Mouse (Mus musculus) CD4-positive helper T cell, adult 2 months (primary cell): Measurements from ENCODE around the gene Sox9.

Experiments
- DNase-seq: peaks from one replicate; pipeline ENCODE4 v3.0.0-alpha.2; 2012; ENCODE audit warnings: low read depth, missing footprints, low spot score

Sox9 gene

DNA sequence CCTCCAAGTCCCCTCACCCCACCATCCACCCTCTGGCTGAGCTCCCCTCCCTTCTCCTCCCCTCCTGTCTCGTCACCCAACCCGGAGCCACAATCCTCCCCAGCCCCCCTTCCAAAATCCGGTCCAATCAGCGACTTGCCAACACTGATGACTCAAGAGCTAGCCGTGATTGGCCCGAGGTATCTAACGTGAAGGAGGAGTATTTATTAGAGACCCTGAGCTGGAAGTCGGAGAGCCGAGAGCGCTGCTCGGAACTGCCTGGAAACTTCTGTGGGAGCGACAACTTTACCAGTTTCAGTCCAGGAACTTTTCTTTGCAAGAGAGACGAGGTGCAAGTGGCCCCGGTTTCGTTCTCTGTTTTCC lies at the start of gene Sox9:
TSS of gene Sox9 (plus strand) at position 231 of the 363 bp plus-strand sequence.
- DNase-seq = no peak

DNA sequence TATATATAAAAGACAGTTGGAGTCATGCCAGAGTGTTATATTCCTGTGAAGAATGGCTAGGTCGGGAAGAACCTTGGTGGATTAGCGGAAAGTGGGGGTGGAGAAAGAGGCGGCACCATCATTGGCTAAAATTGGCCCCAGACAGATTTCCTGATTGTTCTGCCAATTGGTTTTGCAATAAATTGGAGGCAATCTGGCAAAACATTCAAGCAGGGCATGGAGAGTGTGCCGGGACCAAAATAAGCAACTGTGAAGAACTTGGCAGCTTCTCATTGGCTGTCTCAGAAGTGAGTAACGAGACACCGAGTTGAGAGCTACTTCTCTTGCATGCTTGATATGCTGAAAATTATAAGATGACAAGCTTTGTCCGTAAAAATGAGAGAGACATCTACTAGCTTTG lies 49.6 kb upstream of the Sox9 start:
- no peak for DNase-seq

DNA sequence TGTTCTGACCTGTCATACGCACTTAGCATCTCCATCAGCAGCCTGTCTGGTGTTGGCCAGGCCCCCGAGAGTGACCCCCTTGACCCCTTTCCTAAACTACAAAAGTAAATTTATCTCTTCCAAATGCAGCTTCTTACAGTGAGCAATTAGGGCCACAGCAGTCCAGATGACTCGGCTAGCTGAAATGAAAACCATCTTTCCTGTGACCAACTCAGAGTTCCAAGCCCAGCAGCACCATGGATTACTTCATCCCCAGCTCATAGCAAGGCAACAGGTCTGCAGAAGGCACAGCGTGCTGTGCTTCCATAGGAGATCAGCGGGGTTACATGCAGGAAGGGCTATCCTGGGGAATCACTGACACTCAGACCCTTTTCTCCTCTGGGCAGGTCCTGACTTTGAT lies 45.0 kb upstream of the Sox9 start:
- no peak for DNase-seq

DNA sequence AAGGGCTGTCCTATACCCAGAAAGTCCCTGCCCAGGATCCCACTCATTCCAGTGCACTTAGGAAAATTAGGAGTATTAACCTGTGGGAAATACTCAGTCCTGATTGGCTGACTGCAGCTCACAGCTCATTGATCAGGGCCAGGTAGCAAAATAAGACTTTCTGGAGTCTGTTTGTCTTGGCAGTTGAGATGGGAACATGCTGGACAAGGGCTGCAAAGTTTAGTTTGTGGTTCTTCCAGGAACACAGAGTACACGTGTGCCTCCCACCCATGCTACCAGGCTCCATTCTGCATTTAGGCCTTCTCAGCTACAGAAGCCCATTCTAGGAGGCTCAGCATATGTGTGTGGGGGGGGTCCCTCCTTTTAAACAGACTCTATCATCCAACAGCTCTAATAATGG lies 42.3 kb upstream of the Sox9 start:
- no peak for DNase-seq

DNA sequence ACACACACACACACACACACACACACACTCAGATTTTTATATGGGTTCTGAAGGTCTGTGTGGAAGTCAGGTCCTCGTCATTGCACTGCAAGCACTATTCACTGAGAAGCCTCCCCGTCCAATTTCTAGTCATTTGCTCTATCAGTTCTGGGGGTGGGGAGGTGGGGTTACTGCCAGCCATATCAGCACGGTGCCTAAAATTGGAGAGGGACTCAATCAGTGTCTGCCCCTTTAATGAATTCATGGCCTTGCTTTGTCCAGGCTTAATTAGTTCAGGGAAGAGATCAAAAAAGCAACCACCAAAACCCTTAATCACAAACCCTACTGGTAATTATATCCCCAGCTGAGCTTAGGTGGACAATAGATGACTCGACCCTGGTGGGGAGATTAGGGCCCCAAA lies 25.5 kb upstream of the Sox9 start:
- DNase-seq = no peak

DNA sequence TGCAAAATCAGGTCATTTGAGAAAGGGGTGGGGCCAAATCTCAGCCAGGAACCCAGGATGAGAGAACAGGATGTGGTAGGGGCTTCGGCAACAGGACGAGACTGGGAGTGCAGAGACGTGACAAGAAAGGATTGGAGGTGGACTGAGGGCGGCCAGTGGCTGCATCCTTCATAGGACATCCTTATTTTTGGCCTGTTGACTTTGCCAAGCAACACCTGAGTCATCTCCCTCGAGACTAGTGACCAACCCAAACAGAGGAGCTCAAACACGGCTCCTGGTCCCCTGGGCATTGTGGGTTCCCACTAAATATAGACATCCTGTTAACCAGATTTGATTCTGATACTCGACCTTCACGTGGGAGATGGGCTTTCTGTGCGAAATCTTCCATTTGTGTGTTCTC lies 24.0 kb upstream of the Sox9 start:
- no peak for DNase-seq

DNA sequence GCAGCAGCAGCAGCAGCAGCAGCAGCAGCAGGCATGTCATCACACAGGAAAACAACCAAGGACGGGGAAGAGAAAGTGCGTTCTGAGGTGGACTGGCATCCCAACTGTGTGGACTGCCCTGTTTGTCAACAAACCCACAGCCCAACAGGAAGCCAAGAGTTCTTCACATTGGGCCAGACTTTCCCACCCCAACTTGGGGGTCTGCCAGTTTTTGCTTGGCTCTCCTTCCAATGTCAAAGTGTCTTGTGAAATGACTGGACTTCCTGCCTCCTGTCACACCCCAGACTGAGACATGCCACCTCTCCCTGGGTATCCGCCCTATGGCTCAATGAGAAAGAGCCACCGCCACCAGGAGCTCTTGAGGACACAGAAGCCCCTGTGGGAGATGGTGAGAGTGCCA lies 15.1 kb upstream of the Sox9 start:
- no peak for DNase-seq

DNA sequence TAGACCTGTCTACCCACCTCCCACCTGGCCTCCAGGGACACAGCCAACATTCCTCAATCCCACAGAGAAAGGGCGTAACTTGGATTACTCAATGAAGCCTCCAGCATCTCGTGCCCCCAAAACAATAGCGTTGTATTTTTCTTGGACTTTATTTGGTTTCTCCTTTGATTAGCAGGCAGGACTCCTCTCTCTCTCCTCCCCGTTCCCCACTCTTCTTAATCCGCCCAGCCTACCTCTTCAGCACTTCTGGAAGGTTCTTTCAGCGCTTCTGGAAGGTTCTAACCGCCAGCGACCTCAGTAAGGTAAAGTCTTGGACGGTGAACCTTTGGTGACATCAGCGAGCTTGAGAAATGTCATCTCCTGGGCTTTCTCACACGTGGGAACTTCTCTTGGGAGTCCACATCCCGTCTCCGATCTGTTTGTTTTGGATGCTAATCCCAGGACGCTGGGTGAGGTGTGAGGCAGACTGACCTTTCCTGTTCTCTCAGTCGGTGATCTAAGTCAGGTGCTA lies 14.4 kb upstream of the Sox9 start:
- DNase-seq = no peak

DNA sequence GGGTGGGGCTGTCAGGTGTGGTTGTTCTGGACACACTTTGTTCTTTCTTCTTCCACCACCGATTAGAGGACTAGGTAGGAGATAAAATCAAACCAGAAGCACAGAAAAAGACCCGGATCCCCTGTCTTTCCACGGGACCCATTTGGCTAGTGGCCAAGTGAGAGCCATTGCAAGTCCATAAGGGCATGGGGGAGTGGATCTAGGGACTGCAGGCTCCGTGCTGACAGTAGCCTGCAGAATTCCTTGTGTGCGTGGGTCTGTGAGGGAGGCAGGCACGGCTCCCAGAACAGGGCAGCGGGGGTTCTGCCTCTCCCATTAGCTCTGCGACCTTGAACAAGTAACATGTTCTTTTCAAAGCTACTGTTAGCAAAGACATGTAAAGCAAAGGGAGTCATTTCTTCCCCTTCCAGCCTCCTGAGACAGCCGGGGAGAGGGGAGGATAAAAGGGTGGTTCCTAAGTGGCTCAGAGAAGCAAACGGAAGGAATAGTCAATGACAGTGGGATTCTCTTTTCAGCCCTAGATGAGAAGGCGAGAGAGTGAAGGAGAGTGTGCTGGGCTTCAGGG lies 9.2 kb upstream of the Sox9 start:
- no peak for DNase-seq

DNA sequence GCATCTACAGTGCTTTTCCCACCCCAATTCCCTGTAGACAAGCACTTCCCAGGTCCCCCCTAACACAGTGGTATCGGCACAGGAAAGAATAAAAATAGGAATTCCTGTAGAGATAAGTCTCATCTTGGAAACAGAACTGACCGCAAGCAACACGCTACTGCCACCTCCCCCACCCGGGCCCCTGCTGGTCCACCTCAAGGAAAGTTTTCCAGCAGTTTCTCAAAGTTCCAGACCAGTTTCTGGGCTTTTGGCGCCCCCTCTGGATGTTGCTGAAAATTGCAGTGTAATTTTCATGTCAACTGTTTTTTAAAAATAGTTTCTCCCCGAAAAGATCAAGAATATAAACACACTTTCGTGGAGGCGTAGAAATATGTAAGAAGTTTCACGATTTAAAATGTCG lies 2.3 kb upstream of the Sox9 start:
- DNase-seq = no peak

DNA sequence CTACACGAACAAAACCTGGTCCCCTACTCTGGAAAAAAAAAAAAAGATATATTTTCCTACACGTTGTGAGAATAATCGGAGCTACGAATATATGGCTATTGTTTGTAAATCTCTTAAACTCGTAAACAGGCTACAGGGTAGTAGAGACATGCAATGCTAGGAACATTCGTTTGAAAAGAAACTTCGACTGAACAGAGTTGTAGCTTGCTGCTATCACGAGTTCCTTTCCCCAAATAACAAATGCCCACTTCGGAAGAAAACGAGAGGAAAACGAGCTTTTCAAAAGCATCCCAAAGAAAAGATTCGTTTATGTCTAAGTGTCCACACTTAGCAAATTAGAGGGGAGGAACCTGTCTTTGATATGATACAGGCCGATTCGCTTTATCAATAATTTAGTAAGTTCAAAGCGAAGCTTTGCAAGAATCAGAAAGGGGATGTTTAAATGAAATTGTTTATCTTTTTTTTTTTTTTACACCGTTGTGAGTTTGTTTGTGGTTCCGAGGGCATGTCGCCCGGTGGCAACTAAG lies 1.6 kb upstream of the Sox9 start:
- DNase-seq = no peak

DNA sequence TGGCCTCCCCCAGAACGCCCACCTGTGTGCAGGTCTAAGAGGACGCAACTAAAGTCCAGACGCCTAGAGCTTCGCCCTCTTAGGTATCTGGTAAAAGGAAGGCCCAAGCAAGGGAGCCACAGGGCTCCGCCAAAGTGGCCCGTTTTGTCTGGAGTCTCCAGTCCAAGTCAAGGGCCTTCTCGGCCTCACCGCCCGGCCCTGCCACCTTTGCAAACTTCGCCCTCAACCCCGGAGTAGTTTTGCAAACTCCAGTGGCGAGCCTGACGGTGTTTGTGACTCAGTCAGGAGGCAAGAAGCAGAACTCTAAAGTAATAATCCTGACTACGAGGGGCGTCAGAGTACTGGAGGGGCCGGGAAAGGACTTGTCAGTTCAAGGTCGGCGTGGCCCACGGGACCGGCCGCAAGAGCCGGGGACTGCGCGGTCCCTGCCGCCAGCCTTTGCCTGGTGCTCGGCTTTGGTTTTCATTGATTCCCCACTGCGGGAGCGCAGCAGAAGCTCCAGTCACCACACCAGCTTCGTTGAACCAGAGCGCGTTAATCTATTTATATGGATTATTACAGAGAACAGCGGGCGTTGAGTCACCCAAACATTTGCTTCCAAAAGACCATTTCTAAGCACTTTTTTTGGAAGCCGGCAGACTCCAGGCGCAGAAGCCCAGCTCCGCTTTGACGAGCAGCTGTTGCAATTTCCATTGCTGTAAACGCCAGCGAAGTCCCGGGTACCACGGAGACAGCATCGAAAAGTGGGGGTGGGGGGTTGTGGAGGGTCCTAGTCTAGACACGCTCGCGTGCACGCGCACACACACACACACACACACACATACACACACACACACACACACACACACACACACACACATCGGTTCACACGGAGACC lies 751 bp upstream of the Sox9 start:
- DNase-seq = no peak

DNA sequence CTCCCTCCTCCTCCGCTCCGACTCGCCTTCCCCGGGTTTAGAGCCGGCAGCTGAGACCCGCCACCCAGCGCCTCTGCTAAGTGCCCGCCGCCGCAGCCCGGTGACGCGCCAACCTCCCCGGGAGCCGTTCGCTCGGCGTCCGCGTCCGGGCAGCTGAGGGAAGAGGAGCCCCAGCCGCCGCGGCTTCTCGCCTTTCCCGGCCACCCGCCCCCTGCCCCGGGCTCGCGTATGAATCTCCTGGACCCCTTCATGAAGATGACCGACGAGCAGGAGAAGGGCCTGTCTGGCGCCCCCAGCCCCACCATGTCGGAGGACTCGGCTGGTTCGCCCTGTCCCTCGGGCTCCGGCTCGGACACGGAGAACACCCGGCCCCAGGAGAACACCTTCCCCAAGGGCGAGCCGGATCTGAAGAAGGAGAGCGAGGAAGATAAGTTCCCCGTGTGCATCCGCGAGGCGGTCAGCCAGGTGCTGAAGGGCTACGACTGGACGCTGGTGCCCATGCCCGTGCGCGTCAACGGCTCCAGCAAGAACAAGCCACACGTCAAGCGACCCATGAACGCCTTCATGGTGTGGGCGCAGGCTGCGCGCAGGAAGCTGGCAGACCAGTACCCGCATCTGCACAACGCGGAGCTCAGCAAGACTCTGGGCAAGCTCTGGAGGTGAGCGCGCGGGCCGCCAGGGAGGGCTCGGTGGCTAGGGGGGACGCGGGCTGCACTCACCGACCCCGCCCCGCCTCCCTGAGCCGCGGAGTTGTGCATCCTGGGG lies 515 bp downstream of the Sox9 start:
- no peak for DNase-seq

DNA sequence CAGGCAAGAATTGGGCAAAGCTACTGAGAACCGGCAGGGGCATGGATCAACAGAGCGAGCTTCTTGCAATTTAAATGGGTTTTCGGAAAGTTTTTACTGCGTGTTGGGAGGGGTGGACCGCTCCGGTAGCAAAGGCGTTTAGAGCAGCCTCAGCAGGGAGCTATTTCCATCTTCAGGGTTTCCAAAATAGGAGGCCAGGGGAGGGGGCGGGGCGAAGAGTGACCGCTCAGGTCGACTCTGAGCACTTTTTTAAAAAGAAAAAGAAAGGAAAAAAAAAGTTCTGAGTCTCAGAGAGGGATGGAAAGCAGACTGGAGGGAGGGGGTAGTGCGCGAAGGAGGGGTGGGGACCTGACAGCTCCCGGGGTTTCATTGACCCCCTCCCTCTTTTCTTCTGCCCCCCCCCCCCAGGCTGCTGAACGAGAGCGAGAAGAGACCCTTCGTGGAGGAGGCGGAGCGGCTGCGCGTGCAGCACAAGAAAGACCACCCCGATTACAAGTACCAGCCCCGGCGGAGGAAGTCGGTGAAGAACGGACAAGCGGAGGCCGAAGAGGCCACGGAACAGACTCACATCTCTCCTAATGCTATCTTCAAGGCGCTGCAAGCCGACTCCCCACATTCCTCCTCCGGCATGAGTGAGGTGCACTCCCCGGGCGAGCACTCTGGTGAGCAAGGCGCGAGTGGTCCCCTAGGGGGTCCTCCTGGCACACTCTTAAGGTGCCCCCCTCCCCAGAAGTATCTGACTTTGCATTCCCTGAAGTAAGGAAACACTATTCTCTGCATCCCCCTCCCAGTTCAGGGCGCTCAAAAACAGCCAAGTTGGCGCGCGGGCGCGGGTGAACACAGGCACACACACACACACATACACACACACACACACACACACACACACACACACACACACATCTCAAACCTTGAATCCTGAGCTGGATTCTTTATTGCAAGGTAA lies 1.6 kb downstream of the Sox9 start:
- DNase-seq = no peak

DNA sequence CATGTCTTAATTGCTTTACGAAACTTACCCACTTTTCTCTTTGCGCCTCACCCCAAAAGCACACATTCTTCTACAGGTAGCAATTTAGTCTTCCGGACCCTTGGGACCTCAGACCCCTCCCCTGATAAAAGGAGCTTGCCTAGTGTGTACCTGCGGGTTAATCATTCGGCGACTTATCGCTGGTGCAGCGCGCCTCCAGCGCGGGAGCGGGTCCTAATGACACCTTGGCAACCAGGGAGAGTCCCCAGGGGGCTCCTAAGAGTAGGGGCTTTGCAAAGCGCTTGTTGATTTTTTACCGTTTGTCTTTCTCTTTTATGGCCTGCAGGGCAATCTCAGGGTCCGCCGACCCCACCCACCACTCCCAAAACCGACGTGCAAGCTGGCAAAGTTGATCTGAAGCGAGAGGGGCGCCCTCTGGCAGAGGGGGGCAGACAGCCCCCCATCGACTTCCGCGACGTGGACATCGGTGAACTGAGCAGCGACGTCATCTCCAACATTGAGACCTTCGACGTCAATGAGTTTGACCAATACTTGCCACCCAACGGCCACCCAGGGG lies 2.4 kb downstream of the Sox9 start:
- no peak for DNase-seq

DNA sequence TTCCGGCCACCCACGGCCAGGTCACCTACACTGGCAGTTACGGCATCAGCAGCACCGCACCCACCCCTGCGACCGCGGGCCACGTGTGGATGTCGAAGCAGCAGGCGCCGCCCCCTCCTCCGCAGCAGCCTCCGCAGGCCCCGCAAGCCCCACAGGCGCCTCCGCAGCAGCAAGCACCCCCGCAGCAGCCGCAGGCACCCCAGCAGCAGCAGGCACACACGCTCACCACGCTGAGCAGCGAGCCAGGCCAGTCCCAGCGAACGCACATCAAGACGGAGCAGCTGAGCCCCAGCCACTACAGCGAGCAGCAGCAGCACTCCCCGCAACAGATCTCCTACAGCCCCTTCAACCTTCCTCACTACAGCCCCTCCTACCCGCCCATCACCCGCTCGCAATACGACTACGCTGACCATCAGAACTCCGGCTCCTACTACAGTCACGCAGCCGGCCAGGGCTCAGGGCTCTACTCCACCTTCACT lies 2.9 kb downstream of the Sox9 start:
- DNase-seq = no peak

DNA sequence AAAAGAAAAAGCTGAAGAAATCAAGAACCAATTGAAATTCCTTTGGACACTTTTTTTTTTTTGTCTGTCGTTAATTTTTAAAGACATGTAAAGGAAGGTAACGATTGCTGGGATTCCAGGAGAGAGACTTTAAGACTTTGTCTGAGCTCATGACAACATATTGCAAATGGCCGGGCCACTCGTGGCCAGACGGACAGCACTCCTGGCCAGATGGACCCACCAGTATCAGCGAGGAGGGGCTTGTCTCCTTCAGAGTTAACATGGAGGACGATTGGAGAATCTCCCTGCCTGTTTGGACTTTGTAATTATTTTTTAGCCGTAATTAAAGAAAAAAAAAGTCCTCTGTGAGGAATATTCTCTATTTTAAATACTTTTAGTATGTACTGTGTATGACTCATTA lies 3.6 kb downstream of the Sox9 start:
- no peak for DNase-seq

DNA sequence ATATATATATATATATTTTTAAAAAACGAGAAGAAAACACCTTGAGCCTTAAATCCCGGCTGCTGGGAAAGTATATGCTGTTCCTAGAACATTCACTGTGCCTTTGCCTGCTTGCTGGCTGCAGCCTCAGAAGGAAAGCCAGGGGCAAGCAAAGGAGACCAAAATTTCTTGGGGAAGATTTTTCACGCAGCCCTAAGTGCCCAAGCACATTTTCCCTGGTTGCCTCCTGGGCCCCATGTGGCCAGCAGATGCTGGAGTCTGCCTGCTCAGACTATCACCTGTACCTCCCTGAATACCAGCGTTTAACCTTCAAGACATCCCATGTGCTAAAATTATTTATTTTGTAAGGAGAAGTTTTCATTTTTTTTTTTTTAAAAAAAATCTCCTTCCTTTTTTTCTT lies 4.4 kb downstream of the Sox9 start:
- DNase-seq = no peak

DNA sequence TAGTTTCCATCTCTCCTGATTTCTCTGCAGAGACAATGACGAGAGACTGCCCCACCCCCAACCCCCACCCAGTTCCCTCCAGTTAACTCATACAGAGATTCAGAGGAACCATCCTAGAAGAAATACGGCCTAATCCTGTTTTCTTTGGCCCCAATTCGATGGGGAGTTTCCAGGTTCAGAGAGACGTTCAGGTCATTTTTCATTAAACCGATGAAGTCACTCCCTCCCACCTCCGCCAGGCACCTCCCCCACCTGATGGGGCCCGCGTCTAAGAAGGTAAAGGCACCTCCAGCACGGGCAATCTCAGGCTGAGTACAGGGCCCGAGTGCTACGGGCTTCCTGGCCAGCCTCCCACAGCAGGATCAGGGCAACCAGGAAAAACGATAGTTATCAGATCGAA lies 6.3 kb downstream of the Sox9 start:
- DNase-seq = no peak

DNA sequence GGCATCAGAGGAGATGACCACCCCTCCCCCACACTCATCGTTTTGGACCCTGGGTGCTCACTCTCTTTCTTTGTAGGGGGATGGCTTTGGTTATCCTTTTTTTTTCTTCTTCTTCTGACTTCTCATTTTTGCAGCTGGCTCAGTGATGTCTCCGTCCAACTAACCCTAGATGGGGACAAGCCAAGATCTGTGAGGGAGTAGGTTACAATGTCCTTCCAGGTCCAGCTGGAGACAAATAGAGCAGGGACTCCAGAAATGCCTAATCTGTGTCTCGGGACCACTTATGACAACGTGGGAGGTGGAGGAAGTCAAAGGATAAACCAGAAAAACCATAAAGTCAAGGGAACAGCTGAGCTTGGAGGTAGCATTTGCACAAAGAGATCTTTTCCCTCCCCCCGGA lies 14.4 kb downstream of the Sox9 start:
- DNase-seq = no peak
